Mouse (Mus musculus) CH12.LX (cell line): ENCODE data around the gene Parp1. TPM values are rescaled to one million over a fixed set of nuclear protein-coding genes. Genes with fewer than 3 reads are reported as not detected.
"Not testable (repeated sequence)": the region's sequence is repeated elsewhere in the genome, so short reads cannot be mapped to it uniquely, and the experiment has no call there.

Experiments used
- DNase-seq: peaks from one replicate; pipeline ENCODE4 v3.0.0-alpha.2; 2013; ENCODE audit errors: extremely low read depth
- H3K27ac ChIP-seq: 2 replicates; pipeline ENCODE4 v1.5.1; 2012; ENCODE audit warnings: low read depth, mild to moderate bottlenecking, control low read depth, moderate library complexity; ENCODE audit not compliant: insufficient read depth
- H3K27me3 ChIP-seq: replicated peaks from 2 replicates; pipeline ENCODE3; 2012; ENCODE audit warnings: inconsistent platforms
- H3K36me3 ChIP-seq, 2 experiments: replicated peaks in 1 of 2; 2 replicates each; pipeline versions ENCODE3 to v1.6.1; 2012; ENCODE audit warnings: inconsistent platforms in 1 of 2, low read length in 1 of 2, mild to moderate bottlenecking in 1 of 2, mixed read lengths in 1 of 2, moderate library complexity in 1 of 2; ENCODE audit not compliant: control insufficient read depth in 1 of 2, insufficient read depth in 1 of 2
- H3K4me1 ChIP-seq, 2 experiments: 2 replicates each; pipeline ENCODE4 v1.6.1; 2012; ENCODE audit warnings: inconsistent platforms in 1 of 2, moderate library complexity in 1 of 2; ENCODE audit not compliant: insufficient read depth in 2 of 2, control insufficient read depth in 1 of 2
- H3K4me2 ChIP-seq: 2 replicates; pipeline ENCODE4 v1.6.1; 2012; ENCODE audit warnings: low read depth, mild to moderate bottlenecking, control low read depth; ENCODE audit not compliant: poor library complexity, insufficient read depth, severe bottlenecking
- H3K4me3 ChIP-seq, 3 experiments: fragments of 150-350 bp in 1 of 3; sonication (generic) in 1 of 3; replicated peaks in 1 of 3; 2 replicates each; pipeline versions ENCODE3 to v1.5.1; 2011 to 2012; ENCODE audit warnings: low read depth in 2 of 3, low read length in 2 of 3, mild to moderate bottlenecking in 2 of 3, moderate library complexity in 2 of 3, control low read depth in 1 of 3, improper control_type of control experiment in 1 of 3, inconsistent platforms in 1 of 3, mixed read lengths in 1 of 3; ENCODE audit not compliant: poor library complexity in 1 of 3
- H3K79me2 ChIP-seq: replicated peaks from 2 replicates; pipeline ENCODE4 v1.6.1; 2012; ENCODE audit warnings: mild to moderate bottlenecking, moderate library complexity; ENCODE audit not compliant: control insufficient read depth, poor library complexity, insufficient read depth, severe bottlenecking; ENCODE audit errors: extremely low read depth
- H3K9ac ChIP-seq: 2 replicates; pipeline ENCODE4 v1.6.1; 2012; ENCODE audit warnings: low read depth, mild to moderate bottlenecking, control low read depth, moderate library complexity; ENCODE audit not compliant: insufficient read depth
- H3K9me3 ChIP-seq: replicated peaks from 2 replicates; pipeline ENCODE3; 2012; ENCODE audit warnings: low read length, inconsistent platforms, mixed read lengths
- BHLHE40 ChIP-seq: IDR thresholded peaks from 2 replicates; pipeline ENCODE4 v1.6.1; 2011; ENCODE audit warnings: mild to moderate bottlenecking, low read depth, low read length, improper control_type of control experiment
- CHD1 ChIP-seq: IDR thresholded peaks from 2 replicates; pipeline ENCODE4 v1.6.1; 2012; ENCODE audit warnings: low read depth, low read length, improper control_type of control experiment, inconsistent platforms
- CHD2 ChIP-seq: IDR thresholded peaks from 2 replicates; pipeline ENCODE4 v1.6.1; 2011; ENCODE audit warnings: low read length, improper control_type of control experiment
- CTCF ChIP-seq, 2 experiments: IDR thresholded peaks in 1 of 2; conservative IDR thresholded peaks in 1 of 2; 2 replicates each; pipeline ENCODE4 v1.5.1; 2011 to 2012; ENCODE audit warnings: low read depth in 2 of 2, low read length in 2 of 2, improper control_type of control experiment in 1 of 2, inconsistent platforms in 1 of 2, mild to moderate bottlenecking in 1 of 2, moderate library complexity in 1 of 2
- ETS1 ChIP-seq: conservative IDR thresholded peaks from 2 replicates; pipeline ENCODE4 v1.6.1; 2012; ENCODE audit warnings: low read depth, mild to moderate bottlenecking, inconsistent platforms, low read length, improper control_type of control experiment, moderate library complexity
- JUND ChIP-seq: conservative IDR thresholded peaks from 2 replicates; pipeline ENCODE4 v1.6.1; 2011; ENCODE audit warnings: low read depth, low read length, improper control_type of control experiment
- KAT2A ChIP-seq: IDR thresholded peaks from 2 replicates; pipeline ENCODE4 v1.6.1; 2012; ENCODE audit warnings: low read length, improper control_type of control experiment, inconsistent platforms; ENCODE audit not compliant: insufficient replicate concordance
- MAFK ChIP-seq: IDR thresholded peaks from 2 replicates; pipeline ENCODE4 v1.6.1; 2011; ENCODE audit warnings: low read length, improper control_type of control experiment; ENCODE audit not compliant: insufficient replicate concordance
- NELFE ChIP-seq: IDR thresholded peaks from 2 replicates; pipeline ENCODE4 v1.6.1; 2011; ENCODE audit warnings: low read depth, low read length, improper control_type of control experiment
- NRF1 ChIP-seq: IDR thresholded peaks from 2 replicates; pipeline ENCODE4 v1.6.1; 2014; ENCODE audit warnings: low read depth, mild to moderate bottlenecking, inconsistent platforms, low read length, improper control_type of control experiment, moderate library complexity
- PAX5 ChIP-seq: IDR thresholded peaks from 2 replicates; pipeline ENCODE4 v1.6.1; 2012; ENCODE audit warnings: low read length, inconsistent platforms, mixed read lengths
- RAD21 ChIP-seq: IDR thresholded peaks from 2 replicates; pipeline ENCODE4 v1.6.1; 2011; ENCODE audit warnings: low read depth, mild to moderate bottlenecking, low read length, improper control_type of control experiment, moderate library complexity
- RCOR1 ChIP-seq: conservative IDR thresholded peaks from 2 replicates; pipeline ENCODE4 v1.6.1; 2012; ENCODE audit warnings: low read depth, mild to moderate bottlenecking, inconsistent platforms, low read length, improper control_type of control experiment
- SIN3A ChIP-seq: IDR thresholded peaks from 2 replicates; pipeline ENCODE4 v1.6.1; 2012; ENCODE audit warnings: low read length, improper control_type of control experiment, inconsistent platforms
- SMC3 ChIP-seq: IDR thresholded peaks from 2 replicates; pipeline ENCODE4 v1.6.1; 2011; ENCODE audit warnings: low read depth, low read length, improper control_type of control experiment
- TBP ChIP-seq: conservative IDR thresholded peaks from 2 replicates; pipeline ENCODE4 v1.6.1; 2011; ENCODE audit warnings: low read depth, low read length, improper control_type of control experiment
- TCF12 ChIP-seq: IDR thresholded peaks from 2 replicates; pipeline ENCODE4 v1.6.1; 2014; ENCODE audit warnings: low read depth, mild to moderate bottlenecking, inconsistent platforms, low read length, improper control_type of control experiment
- USF1 ChIP-seq: IDR thresholded peaks from 2 replicates; pipeline ENCODE4 v1.6.1; 2014; ENCODE audit warnings: low read depth, mild to moderate bottlenecking, inconsistent platforms, low read length, improper control_type of control experiment
- USF2 ChIP-seq: conservative IDR thresholded peaks from 2 replicates; pipeline ENCODE4 v1.6.1; 2011; ENCODE audit warnings: low read depth, low read length, improper control_type of control experiment
- ZC3H11A ChIP-seq: IDR thresholded peaks from 2 replicates; pipeline ENCODE4 v1.6.1; 2012; ENCODE audit warnings: low read depth, mild to moderate bottlenecking, inconsistent platforms, low read length, improper control_type of control experiment
- ZKSCAN1 ChIP-seq: IDR thresholded peaks from 2 replicates; pipeline ENCODE4 v1.6.1; 2012; ENCODE audit warnings: low read depth, inconsistent platforms, low read length, improper control_type of control experiment, borderline replicate concordance
- ZMIZ1 ChIP-seq: IDR thresholded peaks from 2 replicates; pipeline ENCODE4 v1.6.1; 2012; ENCODE audit warnings: low read depth, mild to moderate bottlenecking, inconsistent platforms, low read length, improper control_type of control experiment
- dilution Hi-C: fragments of 300-500 bp; cut with MboI; formaldehyde crosslinking; loops from 2 replicates; pipeline ENCODE4 v1.14.3; 2020; ENCODE audit warnings: low sequenced_read_pairs; ENCODE audit not compliant: extremely low pct_unique_long_range_greater_than_20kb, extremely low pct_ligation_motif_present
- in situ Hi-C: fragments of 300-500 bp; cut with MboI; formaldehyde crosslinking; loops from 3 replicates; pipeline ENCODE4 v1.14.3; 2019; ENCODE audit warnings: low sequenced_read_pairs, low pct_ligation_motif_present, low pct_unique_long_range_greater_than_20kb, mixed read lengths
- polyA plus RNA-seq: library from polyadenylated mRNA; unstranded; fragments of >175 nt; gene quantifications from 2 replicates; pipeline ENCODE4 v1.2.1, GENCODE M21; 2012; ENCODE audit warnings: low read depth; ENCODE audit not compliant: insufficient read length
- total RNA-seq, 2 experiments: library from RNA; depleted of rRNA; stranded (reverse); fragments of 300-350 nt in 1 of 2; fragments of >200 nt in 1 of 2; gene quantifications; 2 replicates each; pipeline ENCODE4 v1.2.3; 2012 to 2014

Gene Parp1
- total and polyA plus RNA-seq, 3 experiments: 310 to 313 (median 310) TPM

- H3K4me3 ChIP-seq: peak overlapping the region; percentile 29 to 94 (median 84)
- H3K27ac ChIP-seq: no peak overlapping the region
- dilution Hi-C loops: no loop called here
Measured at GRCm38 (mm10) chr1:180571018-180571589, 2.4 kb downstream of the Parp1 start.

GRCm38 (mm10) chr1:180571721-180572120 lies 3.0 kb downstream of the Parp1 start:
- H3K27me3 ChIP-seq, H3K27ac ChIP-seq, DNase-seq, dilution Hi-C loops, H3K9ac ChIP-seq, H3K4me3 ChIP-seq, in situ Hi-C loops, H3K4me2 ChIP-seq, H3K9me3 ChIP-seq: not testable (repeated sequence)
- H3K4me1 ChIP-seq: peaks cover 24 to 50% of the 10 kb centered on the region in 2 experiments
- H3K36me3 ChIP-seq: peaks cover 22 to 53% of the 10 kb centered on the region in 2 experiments
- peaks cover 75% of the 10 kb centered on the region for H3K79me2 ChIP-seq

More at GRCm38 (mm10) chr1:180571018-180571589, 2.4 kb downstream of the Parp1 start:
- Histone ChIP-seq H3K27me3 (no peaks in the 10 kb centered on the region), H3K4me2 (peak overlapping the region; percentile 97), H3K79me2 (peaks cover 69% of the 10 kb centered on the region), H3K9me3 (no peaks in the 10 kb centered on the region), H3K36me3 (peaks cover 17 to 47% of the 10 kb centered on the region in 2 experiments), H3K9ac (peak overlapping the region; percentile 83), H3K4me1 (peaks cover 24 to 50% of the 10 kb centered on the region in 2 experiments)
- TF ChIP-seq USF2: no peak
- no peak for TF ChIP-seq PAX5
- TF ChIP-seq TCF12: no peak
- TF ChIP-seq USF1: no peak
- TF ChIP-seq BHLHE40: no peak
- no peak for TF ChIP-seq ETS1
- no peak for TF ChIP-seq KAT2A
- TF ChIP-seq MAFK: no peak
- TF ChIP-seq SIN3A: no peak
- TF ChIP-seq CTCF (conservative IDR thresholded peaks at IDR 0.05 in 1 of 2, IDR thresholded peaks at IDR 0.05 in 1 of 2; ENCODE audit: low read depth in 2 of 2, low read length in 2 of 2): no peak
- no peak for TF ChIP-seq RAD21
- TF ChIP-seq NRF1: no peak
- no peak for DNase-seq
- in situ Hi-C loops: no loop called here

GRCm38 (mm10) chr1:180572154-180572553 lies 3.4 kb downstream of the Parp1 start:
- Histone ChIP-seq H3K36me3 (peaks cover 26 to 58% of the 10 kb centered on the region in 2 experiments), H3K4me1 (peaks cover 24 to 50% of the 10 kb centered on the region in 2 experiments), H3K79me2 (peaks cover 79% of the 10 kb centered on the region), H3K27ac (no peak overlapping the region), H3K9me3 (no peaks in the 10 kb centered on the region), H3K4me3 (no peak overlapping the region), H3K4me2 (no peak overlapping the region), H3K9ac (no peak overlapping the region), H3K27me3 (no peaks in the 10 kb centered on the region)
- no peak for TF ChIP-seq ZC3H11A
- no peak for TF ChIP-seq ZKSCAN1
- no peak for TF ChIP-seq JUND
- TF ChIP-seq CHD2: no peak
- no peak for TF ChIP-seq KAT2A
- no peak for TF ChIP-seq NELFE
- no peak for TF ChIP-seq ZMIZ1
- no peak for TF ChIP-seq SMC3
- TF ChIP-seq RAD21: no peak
- TF ChIP-seq RCOR1: no peak
- TF ChIP-seq ETS1: no peak
- no peak for TF ChIP-seq CHD1
- TF ChIP-seq TBP: no peak
- TF ChIP-seq USF2: no peak
- dilution Hi-C loops: no loop called here
- in situ Hi-C loops: no loop called here
- no peak for DNase-seq
